Mouse (Mus musculus) embryo, embryonic 10.5 days (tissue): ENCODE results near the gene Gse1.
A peak's percentile ranks its signal among the peaks of the same experiment; 100 is the strongest.

Experiments
- DNase-seq: peaks from one replicate; pipeline ENCODE4 v3.0.0-alpha.2; 2015; ENCODE audit warnings: low spot score

Gene Gse1

DNA sequence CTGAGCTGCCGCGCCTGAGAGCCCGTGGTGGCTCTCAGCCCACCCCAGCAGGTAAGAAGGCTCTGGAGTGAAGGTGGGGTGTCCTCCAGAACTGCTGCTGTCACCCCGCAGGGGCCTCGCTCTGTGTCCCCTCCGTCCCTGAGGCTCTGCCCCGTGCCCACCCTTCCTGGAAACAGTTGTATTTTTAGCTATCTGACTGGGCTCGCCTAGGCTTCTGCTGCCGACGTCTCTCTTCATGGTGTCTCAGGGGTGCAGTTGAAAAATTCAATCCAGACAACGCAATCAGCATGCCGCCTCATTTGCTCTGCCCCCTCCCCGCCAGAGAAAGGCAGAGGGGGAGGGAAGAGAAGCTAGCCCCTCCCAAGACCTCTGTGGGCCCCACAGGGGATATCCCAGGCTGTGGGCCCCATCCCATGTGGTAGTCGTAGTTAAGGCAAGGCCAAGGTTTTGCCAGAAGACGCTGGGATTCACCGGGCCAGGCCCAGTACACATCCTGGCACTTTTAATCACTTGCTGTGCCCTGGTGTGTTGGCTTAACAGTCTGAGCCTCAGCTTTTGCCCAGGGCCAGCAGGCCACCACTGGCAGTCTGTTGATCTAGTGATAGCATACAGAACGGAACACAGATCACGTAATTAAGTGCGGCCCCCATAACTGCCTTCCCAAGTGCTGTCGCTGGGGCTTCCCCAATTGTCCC lies 328.1 kb downstream of the Gse1 start:
- no peak for DNase-seq

DNA sequence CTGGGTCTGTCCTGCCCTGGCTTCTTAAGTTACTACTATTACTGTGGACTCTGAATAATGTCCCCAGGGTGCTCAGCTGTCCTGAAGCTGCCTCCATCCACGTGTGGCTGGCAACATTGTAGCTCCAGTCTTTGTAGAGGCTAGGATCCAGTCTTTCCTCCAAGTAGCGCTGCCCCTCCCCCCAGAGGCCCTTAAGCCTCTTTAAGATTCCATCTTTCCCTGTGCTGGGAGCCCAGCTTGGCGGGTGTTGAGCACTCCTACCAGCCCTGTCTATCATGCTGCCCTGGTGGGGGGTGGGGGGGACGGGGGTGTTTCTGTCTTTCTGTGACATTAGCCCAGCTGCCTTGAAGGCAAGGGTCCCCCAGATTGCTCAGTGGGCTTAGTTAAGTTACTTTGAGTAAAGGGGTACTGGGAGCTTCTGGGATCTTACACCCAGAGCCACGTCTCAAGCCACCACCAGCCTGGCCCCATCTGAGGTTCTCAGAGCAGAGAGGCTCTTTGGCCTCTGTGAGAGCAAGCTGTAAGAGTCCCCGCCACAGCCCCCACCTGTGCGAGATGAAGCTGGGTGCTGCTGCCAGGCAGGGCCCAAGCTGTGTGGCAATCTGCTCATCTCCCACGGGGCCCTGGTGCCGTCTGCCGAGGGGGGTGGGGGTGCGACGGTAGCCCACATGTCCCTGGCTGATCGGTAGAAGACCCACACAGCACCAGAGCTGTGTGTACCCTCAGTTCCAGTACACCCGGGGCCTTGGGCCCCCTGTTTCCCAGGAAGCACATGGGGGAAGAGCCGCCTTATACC lies 329.1 kb downstream of the Gse1 start:
- peak; percentile 53 for DNase-seq

DNA sequence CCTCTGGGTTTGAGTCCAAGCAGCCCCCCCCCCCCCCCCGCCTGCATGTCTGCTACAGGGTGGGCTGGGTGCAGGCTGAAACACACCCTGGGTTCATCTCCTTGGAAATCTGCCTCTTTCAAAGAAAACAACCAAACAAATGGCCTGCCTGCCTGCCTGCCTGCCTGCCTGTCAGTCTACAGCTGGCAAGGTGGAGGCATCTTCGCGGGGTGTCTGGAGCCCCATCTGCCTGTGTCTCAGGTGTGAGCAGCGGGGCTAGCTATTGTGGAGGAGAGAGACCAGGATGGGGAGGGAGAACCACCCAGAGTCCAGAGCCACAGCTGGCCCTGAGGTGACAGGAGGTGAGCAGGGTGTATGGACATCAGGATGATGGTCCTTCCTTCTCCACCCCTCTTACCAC lies 329.9 kb downstream of the Gse1 start:
- no peak for DNase-seq

- peak; percentile 59 for DNase-seq
Measured at GRCm38 (mm10) chr8:120559654-120560053, 331.4 kb downstream of the Gse1 start.

DNA sequence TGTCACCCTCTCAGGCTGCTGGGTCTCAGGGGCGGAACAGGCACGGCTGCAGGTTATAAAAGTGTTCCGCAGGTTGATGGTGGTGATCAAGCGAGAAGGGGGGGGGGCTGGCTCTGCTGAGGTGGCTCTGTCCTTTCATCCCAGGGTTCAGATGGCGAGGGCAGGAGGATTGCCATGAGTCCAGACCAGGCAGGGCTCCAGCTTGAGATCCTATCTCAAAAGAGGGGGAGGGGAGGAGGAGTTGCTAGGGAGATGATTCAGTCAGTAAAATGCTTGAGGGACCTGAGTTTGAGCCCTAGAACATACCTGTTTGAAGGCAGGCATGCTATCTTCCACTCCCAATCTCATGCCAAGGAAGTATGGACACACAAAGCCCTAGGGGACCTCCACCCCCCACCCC lies 332.3 kb downstream of the Gse1 start:
- no peak for DNase-seq

DNA sequence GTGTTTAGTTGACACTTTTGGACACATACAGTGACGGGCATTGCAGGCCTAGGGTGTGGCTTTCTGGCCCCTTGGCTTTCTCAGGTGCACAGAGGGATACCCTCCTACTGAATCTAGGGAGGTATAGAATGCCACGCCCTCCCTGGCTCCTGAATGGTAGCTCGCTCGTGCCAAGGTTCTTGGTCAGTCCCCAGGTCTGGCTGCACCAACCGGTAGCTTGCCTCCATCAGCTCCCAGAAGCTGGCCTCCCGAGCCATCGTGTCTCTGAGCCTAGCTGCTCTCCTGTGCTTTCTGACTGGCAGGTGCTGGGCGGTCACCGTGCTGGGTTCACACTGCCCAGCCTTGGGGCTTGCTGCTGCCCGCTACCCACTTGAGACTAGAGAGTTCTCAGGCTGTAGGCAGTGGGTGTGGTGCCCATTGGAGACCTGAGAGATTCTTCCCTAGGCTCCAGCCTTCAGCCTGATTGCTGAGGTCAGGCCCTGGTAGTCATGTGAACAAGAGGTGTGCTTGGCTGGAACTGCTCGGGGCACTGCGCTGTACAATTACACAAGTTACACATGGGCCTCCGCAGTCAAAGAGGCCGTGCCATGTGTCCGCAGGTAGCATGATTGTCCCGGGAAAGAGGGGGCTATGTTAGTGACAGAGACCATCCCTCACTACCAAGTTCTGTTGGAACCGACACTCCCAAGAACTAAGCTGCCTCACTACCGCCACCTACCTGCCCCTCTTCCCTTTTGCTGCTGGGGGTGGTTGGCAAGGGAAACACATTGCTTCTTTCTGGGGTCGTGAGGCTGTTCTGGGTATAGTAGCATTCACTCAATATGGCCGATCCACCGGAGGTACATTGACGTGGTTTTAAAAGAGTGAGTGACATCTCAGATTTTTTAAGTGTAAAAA lies 333.5 kb downstream of the Gse1 start:
- peak; percentile 54 for DNase-seq

DNA sequence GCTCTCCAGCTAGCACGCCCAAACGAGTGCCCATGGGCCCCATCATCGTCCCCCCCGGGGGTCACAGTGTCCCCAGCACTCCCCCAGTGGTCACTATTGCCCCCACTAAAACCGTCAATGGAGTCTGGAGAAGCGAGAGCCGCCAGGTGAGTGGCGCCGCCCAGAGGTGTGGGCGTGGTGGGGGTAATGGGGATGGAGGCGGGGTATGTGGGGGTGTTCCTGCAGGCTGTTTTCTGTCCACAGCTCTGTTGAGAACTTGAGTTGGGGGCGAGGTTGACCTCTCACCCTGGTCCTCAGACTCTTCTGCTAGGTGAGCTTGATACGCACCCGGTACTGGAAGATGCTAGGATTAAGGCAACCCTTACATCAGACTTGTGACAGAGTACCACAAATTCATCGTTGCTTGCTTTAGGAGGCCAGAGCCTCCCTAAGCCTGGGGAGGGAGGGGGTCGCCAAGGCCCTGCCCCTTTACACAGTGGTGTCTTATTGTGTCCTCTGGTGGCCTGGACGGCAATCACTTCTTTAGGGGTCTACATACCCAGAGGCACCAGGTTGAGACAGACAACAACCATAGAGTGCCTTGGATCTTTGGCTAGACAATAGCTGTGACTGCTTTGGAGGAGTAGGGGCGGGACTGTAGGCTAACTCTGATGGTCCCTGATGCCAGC lies 334.6 kb downstream of the Gse1 start:
- DNase-seq: no peak

DNA sequence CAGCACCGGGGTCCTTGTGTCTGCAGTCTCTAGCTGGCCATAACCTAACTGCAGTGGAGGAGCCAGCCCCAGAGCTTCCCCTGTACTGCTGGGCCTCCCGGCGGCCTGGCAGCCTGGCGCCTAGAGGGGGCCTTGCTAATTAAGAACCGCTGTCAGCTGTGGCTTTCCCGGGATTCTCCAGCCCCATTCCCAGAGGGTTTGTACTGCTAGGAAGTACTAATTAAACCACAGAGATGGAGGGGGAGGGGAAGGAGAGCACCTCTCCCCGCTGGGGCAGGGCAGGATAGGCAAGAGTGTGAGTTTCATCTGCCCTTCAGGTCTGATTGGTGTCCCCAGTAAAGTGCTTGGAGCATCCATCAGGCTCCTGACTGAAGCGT lies 335.1 kb downstream of the Gse1 start:
- peak; percentile 68 for DNase-seq

DNA sequence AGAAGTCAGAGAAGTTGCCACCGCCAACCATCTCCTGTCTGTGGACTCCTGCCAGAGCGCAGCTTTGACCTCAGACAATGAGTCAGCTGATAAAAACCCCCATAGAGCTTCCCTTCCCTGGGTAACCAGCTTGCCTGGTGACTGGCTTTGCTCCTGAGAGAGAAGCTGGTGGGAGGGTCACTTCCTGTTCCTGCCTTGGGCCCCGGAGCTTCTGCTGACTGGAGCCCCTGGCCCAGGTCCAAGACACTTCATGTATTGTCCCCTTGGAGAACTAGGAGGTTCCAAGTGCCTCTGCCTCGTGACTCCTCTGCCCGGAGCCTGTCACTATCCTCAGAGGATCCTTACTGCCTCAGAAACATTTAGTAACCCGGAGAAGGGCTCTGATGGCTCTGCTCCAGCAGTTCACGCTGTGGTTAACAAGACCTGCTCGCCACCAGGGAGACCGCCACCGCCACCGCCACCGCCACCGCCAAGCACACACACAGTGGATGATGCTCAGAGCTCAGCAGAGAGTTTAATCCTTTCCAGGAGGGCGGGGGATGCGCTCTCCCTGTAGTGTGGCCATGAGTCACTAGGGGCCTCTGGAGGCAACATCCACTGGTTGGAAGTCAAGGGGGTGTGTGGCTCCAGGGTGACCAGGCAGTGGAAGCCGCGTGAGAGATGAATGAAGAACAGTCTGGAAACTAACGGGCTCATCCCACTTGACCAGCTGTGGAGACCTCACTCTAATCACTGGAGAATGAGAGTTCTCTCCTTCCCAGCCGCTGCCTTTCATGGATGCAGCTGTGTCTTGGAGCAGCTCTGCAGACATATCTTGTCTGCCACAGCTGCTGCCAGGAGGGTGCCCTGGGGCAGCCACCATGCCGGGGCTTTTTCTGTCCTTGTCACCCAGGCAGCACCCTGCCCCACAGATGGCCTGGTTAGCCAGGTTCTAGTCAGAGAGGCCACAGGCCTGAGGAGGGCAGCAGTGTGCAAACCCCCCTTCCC lies 335.9 kb downstream of the Gse1 start:
- DNase-seq: peak; percentile 68

DNA sequence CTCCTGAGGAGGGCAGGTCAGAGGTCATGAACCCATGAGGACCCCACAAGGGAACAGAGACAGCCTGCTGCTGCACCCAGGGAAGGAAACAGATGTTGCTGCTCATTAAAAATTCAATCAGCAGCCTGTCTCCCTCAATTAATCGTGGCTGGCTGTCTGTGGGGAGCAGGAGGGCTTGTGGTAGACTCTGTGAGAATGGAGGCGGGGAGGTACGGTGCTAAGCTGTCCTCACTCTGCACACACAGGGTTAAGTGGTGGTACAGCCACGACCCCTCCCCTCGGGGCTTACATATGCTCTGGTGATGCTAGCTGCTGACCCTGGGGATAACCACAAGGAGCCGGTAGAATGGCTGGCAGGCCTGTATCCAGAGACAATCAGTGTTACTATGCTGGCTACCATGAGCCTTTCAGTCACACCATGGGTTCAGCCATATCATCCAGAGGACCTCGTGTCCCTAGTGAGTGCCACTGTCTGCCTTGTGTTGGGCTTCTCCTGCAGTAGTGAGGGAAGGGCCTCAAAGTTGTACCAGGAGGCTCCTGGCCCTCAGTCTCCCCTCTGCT lies 337.0 kb downstream of the Gse1 start:
- peak; percentile 71 for DNase-seq

DNA sequence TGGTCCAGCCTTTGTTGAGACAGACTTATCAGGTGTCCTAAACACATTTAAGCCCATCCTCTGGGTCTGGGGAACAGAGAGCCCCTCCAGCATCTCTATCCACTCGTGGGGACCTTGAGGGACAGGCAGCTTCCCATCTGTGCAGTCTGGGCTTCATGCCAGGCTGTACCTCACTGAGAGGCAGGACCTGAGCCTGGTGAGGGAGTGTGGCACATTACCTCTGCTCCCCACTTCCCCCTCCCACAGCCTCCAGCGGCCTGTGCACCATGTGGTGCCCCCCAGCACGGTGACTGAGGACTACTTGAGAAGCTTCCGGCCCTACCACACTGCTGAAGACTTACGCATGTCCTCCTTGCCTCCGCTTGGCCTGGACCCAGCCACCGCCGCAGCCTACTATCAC lies 338.4 kb downstream of the Gse1 start:
- DNase-seq: no peak

GRCm38 (mm10) chr8:120567731-120568130 lies 339.5 kb downstream of the Gse1 start:
- DNase-seq: no peak

DNA sequence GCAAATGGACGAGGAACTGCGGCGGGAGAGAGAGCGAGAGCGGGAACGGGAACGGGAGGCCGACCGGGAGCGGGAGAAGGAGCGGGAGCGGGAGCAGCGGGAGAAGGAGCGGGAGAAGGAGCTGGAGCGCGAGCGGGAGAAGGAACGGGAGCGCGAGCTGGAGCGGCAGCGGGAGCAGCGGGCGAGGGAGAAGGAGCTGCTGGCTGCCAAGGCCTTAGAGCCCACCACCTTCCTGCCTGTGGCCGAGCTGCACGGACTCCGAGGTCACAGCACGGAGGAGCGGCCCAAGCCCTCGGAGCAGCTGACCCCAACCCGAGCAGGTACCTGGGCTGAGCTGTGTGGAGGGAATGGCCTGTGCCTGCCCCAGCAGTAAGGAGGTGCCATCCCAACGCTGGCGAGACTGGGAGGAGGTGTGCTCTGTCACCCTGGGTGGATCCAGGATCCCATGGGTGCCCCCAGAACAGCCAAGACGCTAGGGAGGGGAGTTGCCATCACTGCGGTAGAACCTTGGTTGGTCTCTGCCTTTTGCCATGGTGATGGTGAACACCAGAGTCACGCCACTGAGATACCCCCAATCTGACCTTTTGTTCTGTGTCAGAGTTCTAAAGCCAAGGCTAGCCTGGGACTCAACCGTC lies 340.0 kb downstream of the Gse1 start:
- no peak for DNase-seq

GRCm38 (mm10) chr8:120569123-120569522 lies 340.9 kb downstream of the Gse1 start:
- no peak for DNase-seq

DNA sequence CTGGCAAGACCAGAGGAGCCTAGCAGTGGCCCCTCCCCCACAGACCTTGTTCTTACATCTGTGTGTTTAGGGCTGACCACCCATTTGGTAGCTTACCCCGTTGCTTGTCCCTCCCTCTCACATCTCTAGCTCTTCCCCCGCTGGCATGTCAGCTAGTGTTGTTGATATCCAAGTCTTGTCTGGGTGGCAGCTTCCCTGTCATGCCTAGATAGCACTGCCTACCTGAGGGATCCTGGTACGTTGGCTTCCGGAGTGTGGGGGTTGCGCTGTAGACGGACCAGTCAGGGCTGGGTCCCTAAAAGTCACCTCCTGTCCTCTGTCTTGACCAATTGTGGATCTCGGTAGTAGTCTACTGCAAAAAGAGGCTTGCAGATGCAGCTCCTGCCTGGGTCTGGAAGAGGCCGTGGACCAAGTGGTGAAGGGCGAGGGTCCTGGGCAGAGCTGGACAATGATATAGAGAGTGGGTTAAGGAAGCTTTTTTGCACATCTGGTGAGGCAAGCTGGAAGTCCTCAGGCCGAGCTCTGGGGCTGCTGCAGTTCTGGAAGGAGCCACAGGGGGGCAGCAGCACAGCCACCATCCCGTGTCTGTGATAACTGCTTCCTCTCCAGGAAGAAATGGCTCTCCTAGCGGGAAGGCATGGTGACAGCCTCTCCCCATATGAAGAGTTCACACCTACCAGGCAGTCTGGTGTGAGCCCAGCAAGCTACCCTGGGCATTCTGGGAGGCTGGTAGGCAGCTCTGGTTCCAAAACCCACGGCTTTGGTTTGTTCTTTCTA lies 341.9 kb downstream of the Gse1 start:
- peak; percentile 86 for DNase-seq

- no peak for DNase-seq
Measured at GRCm38 (mm10) chr8:120571561-120571960, 343.3 kb downstream of the Gse1 start.

- no peak for DNase-seq
Measured at GRCm38 (mm10) chr8:120572534-120572933, 344.3 kb downstream of the Gse1 start.

DNA sequence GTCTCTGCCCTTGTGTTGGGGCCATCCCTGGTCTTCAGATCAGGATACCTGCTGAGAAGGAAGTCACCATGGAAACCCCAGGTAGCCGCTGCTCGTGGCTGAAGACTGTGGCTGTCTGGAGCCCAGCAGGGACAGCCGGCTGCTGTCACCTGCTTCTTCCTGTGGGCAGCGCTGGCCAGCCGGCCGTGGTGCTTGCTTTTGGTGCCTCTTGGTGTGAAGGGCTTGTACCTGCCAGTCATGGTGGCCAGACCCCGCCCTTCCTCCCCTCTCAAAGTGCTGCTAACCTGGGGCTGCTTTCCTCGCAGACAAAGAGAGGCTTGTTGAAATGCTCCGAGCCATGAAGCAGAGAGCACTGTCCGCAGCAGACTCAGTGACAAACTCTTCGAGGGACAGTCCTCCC lies 345.6 kb downstream of the Gse1 start:
- no peak for DNase-seq

DNA sequence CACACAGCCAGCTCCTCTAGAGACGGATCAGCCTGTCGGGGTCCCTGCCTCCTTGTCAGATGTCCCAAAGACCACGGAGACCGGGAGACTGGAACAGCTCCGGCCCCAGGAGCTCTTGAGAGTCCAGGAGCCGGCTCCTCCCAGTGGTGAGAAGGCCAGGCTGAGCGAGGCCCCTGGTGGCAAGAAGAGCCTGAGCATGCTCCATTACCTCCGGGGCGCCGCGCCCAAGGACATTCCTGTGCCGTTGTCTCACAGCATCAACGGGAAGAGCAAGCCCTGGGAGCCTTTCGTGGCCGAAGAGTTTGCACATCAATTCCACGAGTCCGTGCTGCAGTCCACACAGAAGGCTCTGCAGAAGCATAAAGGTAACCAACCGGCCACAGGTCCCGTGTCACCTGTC lies 346.7 kb downstream of the Gse1 start:
- DNase-seq: no peak
